Mouse (Mus musculus) brown adipose tissue, adult 24 weeks (tissue): Measurements from ENCODE around the gene Nup210l. TPM values are rescaled to one million over a fixed set of nuclear protein-coding genes. Genes with fewer than 3 reads are reported as not detected.

ENCODE experiments used
- H3K27ac ChIP-seq: fragments of 200-500 bp; replicated peaks from 2 replicates; pipeline ENCODE4 v1.5.1; 2012; ENCODE audit warnings: low read depth, mild to moderate bottlenecking, low read length
- H3K4me1 ChIP-seq: fragments of 200-500 bp; 2 replicates; pipeline ENCODE4 v1.6.1; 2012; ENCODE audit warnings: low read length, mixed read lengths; ENCODE audit not compliant: control insufficient read depth, insufficient read depth, insufficient read length
- H3K4me3 ChIP-seq: fragments of 200-500 bp; 2 replicates; pipeline ENCODE4 v1.5.1; 2012; ENCODE audit warnings: low read depth, mild to moderate bottlenecking, low read length, moderate library complexity; ENCODE audit not compliant: insufficient read depth
- polyA plus RNA-seq: library from polyadenylated mRNA; stranded (reverse); fragments of >200 nt; gene quantifications from 2 replicates; pipeline ENCODE4 v1.2.4, GENCODE M21; 2012; ENCODE audit not compliant: missing spikeins, insufficient read depth, insufficient read length

Gene Nup210l
- polyA plus RNA-seq, 1 experiment, result 0.20 TPM

DNA sequence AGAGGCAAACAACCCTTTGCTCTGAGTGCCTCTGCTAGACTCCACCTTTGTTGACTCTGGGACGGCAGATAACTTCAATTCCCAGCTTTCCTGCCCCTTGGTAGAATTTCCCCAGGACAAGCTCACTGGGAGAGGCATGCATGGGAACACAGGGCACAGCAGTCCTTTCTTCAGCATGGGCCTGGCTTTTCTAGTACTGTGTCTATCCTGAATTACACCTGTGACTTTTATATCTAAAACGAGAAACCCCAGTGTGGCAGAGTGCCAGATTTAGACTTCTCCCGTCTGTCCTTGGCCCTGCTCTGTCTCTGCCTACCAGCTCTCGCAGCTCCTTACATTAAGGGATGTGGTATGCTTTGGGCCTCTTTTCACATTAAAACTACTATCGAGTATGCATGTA is 20.9 kb upstream of the Nup210l start:
- Histone ChIP-seq H3K27ac (peak overlapping the region; percentile 19; the same call in 1 of the 2 replicates), H3K4me1 (peaks cover 26% of the 10 kb centered on the region), H3K4me3 (peak overlapping the region; percentile 3; the same call in 1 of the 2 replicates)

- H3K27ac ChIP-seq, result no peak overlapping the region
- peaks cover 25% of the 10 kb centered on the region for H3K4me1 ChIP-seq
- H3K4me3 ChIP-seq, result no peak overlapping the region; the same call in 1 of the 2 replicates
Observed at GRCm38 (mm10) chr3:90083698-90084324, 20.1 kb upstream of the Nup210l start.

- Histone ChIP-seq H3K4me1 (peaks cover 24% of the 10 kb centered on the region), H3K27ac (peak overlapping the region; percentile 46), H3K4me3 (peak overlapping the region; percentile 1; the same call in 1 of the 2 replicates)
Observed at GRCm38 (mm10) chr3:90084790-90085189, 19.1 kb upstream of the Nup210l start.

GRCm38 (mm10) chr3:90085281-90085680 is 18.7 kb upstream of the Nup210l start:
- Histone ChIP-seq H3K4me1 (peaks cover 24% of the 10 kb centered on the region), H3K27ac (peak overlapping the region; percentile 46), H3K4me3 (peak overlapping the region; percentile 1; the same call in 1 of the 2 replicates)

DNA sequence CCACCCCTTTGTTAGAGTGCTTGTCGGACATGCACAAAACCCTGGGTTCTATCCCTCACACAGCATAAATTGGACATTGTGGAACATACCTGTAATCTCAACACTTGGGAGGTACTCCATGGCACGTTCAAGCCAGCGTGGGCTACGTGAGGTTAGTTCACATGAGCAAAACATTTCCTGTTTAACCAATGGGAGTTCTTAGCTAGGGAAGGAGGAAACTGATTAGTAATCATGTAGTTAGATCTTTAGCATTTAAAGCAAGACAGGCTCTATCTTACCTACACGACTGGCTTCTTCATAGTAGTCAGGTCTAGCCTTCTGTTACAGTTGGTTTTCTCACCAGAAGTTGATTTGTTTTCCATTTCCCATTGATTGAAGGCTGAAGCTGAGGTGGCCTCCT is 17.9 kb upstream of the Nup210l start:
- Histone ChIP-seq H3K4me3 (no peak overlapping the region), H3K27ac (peak overlapping the region; percentile 28), H3K4me1 (peaks cover 24% of the 10 kb centered on the region)

- Histone ChIP-seq H3K27ac (no peak overlapping the region), H3K4me3 (no peak overlapping the region)
Observed at GRCm38 (mm10) chr3:90088617-90089016, 15.3 kb upstream of the Nup210l start.

GRCm38 (mm10) chr3:90090892-90091291 is 13.0 kb upstream of the Nup210l start:
- H3K4me1 ChIP-seq, result no peaks in the 10 kb centered on the region; the same call in 1 of the 2 replicates
- H3K4me3 ChIP-seq, result no peak overlapping the region
- no peak overlapping the region for H3K27ac ChIP-seq

More at GRCm38 (mm10) chr3:90088617-90089016, 15.3 kb upstream of the Nup210l start:
- H3K4me1 ChIP-seq, result peaks cover 15% of the 10 kb centered on the region

- Histone ChIP-seq H3K27ac (no peak overlapping the region), H3K4me3 (no peak overlapping the region), H3K4me1 (no peaks in the 10 kb centered on the region)
Observed at GRCm38 (mm10) chr3:90094453-90094852, 9.5 kb upstream of the Nup210l start.

DNA sequence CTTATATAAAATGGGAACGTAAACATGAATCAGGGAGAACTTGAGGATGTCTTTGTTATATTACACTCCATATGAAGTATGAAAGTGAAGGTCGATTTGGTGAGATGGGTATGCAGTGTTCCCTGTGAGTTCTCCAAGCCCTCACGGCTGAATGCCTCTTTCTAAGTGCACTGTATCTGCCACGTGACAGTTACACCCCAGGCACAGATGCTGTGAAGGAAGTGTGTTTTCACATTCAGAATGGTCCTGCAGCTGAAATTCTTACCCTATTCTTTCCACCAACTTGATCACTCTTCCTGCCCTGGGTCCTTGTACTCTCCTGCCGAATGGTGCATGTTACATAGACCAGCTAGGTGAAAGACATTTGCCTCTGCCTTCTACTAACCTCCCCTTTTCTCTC is 6.0 kb upstream of the Nup210l start:
- Histone ChIP-seq H3K4me3 (no peak overlapping the region), H3K27ac (no peak overlapping the region), H3K4me1 (no peaks in the 10 kb centered on the region)

DNA sequence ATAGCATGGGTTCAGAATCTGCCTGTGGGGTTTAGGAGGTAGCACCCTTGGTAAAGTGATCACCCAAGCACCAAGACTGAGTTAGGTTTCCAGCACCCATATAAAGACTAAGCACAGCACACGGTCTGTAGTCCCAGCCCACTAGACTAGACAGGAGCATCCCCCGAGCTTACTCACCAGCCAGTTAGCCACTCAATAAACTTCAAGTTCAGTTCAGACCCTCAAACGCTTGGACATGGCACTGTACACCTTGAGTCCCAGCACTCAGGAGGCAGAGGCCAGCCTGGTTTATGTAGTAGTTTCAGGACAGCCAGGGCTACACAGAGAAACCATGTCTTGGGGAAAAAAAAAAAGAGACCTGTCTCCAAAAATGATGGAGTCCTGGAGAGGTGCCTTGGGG is 2.9 kb upstream of the Nup210l start:
- Histone ChIP-seq H3K4me3 (no peak overlapping the region), H3K4me1 (no peaks in the 10 kb centered on the region), H3K27ac (no peak overlapping the region)

GRCm38 (mm10) chr3:90101673-90102072 is 2.3 kb upstream of the Nup210l start:
- H3K4me3 ChIP-seq, result no peak overlapping the region
- H3K27ac ChIP-seq, result no peak overlapping the region
- H3K4me1 ChIP-seq, result no peaks in the 10 kb centered on the region

- H3K4me3 ChIP-seq, result no peak overlapping the region
- H3K27ac ChIP-seq, result no peak overlapping the region
- no peaks in the 10 kb centered on the region for H3K4me1 ChIP-seq
Observed at GRCm38 (mm10) chr3:90102239-90102638, 1.7 kb upstream of the Nup210l start.

DNA sequence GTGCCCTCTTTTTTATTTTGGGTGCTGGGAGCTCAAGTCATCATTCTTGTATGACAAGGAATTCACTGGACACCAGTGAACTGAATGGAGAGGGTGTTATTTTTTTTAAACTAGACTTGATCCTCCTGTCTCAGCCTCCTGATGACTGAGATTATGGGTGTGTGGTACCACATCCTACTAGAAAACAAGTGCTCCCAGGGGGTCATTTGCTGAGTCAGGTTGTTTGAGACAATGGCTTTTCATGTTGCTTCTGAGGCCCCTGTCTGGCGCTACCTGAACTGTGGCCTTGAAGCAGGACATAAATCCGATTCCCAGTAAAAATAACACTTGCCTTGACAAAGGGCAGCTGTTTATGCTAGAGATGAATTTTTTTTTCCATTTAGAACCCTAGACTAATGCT is 756 bp upstream of the Nup210l start:
- Histone ChIP-seq H3K4me1 (no peaks in the 10 kb centered on the region), H3K4me3 (no peak overlapping the region), H3K27ac (no peak overlapping the region)

DNA sequence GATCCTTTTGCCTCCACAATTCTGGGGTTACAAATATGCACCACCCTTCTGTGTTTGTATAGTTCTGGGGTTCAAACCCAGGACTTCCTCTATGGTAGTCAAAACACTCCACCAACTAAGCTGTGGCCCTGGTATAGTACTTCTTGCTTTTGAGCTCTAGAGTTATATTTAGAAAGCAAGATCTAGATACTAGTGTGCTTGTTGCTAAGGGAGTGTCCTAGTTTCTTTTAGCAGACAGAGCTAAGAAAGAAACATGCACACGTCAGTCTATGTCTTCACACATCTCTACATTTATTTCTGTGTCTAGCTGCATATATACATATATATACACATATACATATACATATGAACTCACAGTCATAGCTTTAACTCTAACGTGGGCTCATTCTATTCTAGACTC is 7.8 kb downstream of the Nup210l start:
- H3K27ac ChIP-seq, result no peak overlapping the region
- H3K4me1 ChIP-seq, result no peaks in the 10 kb centered on the region
- H3K4me3 ChIP-seq, result no peak overlapping the region

DNA sequence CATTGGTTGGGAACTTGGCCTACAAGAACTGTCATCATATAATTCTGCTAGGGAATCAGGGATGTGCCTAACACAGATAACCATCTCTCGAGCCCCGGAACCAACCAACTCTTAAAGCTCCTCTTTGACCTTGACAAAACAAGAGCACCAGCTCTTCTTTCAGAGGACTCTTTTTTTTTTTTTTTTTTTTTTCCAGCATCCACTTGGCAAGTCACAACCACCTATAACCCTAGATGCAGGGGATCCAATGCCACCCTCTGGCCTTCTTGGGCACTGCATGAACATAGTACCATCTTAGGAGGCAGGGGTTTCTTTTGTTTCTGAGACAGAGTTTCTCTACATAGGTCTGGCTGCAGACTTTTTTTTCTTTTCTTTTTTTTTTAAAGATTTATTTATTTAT is 10.4 kb downstream of the Nup210l start:
- Histone ChIP-seq H3K4me3 (no peak overlapping the region), H3K4me1 (no peaks in the 10 kb centered on the region), H3K27ac (no peak overlapping the region)

GRCm38 (mm10) chr3:90115526-90115925 is 11.6 kb downstream of the Nup210l start:
- Histone ChIP-seq H3K4me3 (no peak overlapping the region), H3K4me1 (no peaks in the 10 kb centered on the region), H3K27ac (no peak overlapping the region)
